Mouse (Mus musculus): Measurements from ENCODE around the gene Lrrc8e. TPM values are rescaled to one million over a fixed set of nuclear protein-coding genes. Genes with fewer than 3 reads are reported as not detected.

Gene Lrrc8e
- total RNA-seq, 2 experiments from 2014 or later, result not detected

DNA sequence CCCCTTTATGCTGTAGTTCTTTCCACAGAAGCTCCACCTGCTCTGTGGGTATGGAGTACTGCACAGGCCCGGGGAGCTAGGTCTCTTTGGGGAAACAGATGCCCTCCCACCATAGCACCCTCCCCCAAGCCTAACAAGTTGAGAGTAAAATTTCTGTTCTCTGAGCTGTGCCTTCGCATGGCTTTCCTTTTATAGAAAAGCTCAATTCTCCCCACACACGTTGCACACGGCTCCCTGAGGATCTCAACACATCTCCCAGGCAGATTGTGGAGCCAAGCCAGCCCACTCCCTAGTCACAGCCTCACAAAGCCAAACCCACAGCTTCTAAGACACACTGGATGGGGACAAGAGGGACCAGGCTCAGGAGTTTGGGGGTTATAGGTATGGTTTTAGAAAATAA is 30.3 kb downstream of the Lrrc8e start:
- DNase-seq (ENCODE audit: low spot score), result no peak

DNA sequence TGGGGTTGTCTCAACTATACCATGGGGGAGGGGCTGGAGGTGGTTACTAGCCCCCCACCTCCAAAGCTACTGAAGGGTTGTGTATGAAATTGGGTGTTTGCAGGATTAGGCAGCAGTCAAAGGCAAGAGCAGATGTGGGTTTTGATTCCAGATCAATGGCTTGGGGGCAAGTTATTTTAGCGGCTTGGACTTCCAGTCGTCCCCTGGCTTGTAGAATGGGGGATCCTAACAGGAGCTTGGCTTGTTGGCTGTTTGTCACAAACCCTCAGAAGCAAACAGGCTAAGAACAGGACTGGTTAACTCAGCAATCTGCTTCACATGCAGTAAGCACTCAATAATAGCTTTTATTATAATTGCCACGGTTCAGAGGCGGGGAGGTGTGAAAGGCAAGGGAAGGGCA is 30.7 kb downstream of the Lrrc8e start:
- DNase-seq (ENCODE audit: low spot score), result no peak

DNA sequence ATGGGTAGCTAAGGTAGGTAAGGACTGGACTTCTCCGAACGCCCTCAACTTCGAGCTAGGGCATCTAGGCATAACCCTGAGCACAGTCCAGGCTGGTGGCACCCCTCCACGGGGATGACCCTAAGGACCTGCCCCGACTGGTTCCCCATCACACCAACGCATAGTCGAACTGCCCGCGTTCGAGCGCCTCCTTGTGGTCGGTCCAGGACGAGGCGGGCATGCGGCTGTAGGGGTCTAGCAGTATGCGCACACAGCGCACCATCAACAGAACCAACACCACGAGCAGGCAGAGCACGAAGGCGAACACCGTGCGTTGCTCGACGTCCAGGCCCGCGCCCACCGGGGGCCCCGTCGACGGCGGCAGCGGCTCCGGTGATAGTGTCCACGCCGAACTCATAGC is 31.6 kb downstream of the Lrrc8e start:
- peak; percentile 39 for DNase-seq (ENCODE audit: low spot score)

DNA sequence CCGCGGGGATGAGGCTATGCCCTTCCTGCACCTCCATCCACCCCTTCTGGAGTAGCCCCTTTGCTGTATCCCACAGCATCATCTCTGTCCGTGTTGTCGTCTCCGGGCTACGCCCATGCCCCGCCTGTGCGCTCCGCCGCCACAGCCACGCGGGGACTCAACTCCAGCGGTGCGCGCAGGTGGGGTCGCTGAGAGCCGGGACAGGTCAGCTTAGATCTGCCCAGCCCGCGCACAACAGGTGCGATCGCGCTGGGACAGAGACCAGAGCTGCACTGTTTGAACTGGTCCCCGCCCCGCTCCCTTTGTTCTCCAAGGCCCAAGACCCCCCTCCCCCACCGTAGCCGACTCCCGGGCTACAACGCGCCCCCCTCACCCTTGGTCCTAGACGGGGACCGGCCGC is 32.1 kb downstream of the Lrrc8e start:
- DNase-seq (ENCODE audit: low spot score), result no peak

DNA sequence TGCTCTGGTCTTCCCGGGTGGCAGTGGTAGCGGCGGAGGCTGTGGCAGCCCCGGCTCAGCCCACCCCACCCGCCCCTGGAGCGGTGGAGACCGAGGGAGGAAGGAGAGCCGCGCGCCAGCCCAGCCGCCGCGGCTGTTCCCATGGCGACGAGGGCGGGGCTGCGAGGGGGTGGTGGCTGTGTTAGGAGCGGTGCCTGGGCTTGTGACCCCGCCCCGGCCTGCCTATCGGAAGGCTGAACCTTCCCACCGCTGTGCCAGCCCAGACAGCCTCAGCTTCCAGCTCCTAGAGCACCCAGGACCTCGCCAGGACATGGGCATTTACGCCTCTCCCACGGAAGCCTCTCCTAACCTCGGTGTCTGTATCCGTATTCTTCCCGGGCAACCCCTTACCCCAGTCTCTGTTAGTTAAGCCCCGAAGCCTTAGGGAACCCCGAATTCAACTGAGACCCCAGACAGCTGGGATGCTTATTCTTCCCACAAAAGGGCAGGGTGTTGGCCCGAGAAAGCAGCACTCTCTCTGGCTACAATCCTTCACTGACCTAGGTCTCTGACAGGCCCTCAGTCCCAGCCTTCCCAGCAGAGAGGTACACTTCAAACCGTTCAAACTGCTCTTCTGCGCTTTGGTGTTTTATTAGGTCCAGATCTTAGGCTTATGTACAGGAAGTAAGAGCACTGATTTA is 32.6 kb downstream of the Lrrc8e start, which contains the start of gene Ctxn1:
Ctxn1 (minus strand) TSS at position 150 of the 680 bp plus-strand sequence.
- peak; percentile 90 for DNase-seq (ENCODE audit: low spot score)

DNA sequence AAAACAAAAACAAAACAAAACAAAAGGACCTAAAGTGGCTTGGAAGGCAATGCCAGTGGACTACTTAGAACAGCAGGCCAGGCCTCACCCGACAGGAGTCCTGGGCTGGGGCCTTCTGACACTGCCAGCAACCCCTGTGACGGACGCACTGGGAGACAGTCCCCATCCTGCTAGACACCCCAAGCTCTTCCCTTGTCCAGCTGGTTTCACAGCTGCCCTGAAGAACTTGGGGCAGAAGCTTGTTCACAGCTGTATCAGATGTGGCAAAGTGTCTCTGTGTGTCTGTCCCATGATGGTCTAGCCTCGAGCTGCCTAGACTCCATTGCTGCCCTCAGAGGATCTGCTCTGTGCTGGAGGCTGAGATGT is 33.2 kb downstream of the Lrrc8e start:
- DNase-seq (ENCODE audit: low spot score), result no peak

DNA sequence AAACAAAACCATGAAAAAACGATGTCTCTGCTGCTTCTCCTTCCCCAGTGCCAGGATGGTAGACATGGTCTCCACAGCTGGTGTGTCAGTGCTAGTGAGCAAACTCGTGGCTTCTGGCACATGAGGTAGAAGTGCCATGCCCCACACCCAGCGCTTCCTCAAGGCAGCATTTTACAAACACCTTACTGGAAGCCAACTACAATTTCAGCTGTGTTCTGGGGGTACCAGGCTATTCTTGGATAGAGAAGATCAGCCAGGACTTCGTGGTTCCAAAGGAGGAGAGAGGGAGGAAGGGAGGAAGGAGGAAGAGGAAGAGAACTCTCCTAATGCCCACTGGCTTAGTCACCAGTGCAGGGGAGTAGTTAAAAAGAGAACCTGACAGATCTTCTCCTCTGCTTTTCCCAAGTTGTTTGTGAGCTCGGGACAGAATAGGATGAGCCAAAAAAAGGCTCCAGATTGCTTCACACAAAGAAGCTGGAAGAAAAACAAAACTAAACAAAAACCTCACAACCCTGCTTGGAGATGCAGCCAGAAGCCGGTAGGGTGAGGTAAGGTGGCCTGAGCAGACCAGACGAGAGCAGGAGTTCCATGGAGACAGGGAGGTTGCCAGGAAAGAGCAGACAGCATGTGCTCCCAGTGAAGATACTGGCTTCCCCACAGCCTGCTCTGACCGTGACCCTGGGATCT is 36.6 kb downstream of the Lrrc8e start:
- no peak for DNase-seq (ENCODE audit: low spot score)

DNA sequence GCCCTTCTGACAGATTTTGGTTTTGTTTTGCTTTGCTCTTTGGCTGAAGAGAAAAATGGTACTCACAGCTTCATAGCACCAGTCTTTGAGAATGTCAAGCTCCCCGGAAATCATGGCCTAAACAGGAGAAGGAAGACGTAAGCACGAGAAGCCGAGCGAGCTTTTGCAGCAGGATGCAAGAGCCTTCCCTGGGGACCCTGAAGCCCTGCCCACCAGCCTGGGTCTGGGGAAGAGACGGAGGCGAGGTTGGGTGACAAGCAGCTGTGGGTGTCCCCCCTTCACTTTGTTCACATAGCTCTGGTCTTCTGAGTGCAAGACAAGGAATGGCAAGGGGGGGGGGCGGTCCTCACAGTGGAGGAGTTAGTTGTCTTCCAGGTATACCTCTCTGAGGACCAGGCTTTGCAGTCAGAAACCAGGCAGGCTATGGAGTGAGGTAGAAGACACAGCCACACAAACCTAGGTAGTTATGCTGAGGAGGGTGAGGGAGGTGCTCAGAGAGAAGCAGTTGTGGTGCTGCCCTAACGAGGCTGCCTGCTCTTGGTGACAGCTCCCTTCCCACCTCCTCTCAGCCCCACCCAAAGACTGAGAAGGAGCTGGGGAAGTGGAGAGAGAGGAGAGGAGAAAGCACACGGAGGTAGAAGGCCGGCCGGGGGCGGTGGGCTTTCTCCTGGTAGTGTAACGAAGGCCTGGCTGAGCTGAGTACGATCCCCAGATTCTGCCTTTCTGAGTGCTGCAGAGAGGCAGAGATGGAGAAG is 38.7 kb downstream of the Lrrc8e start:
- no peak for DNase-seq (ENCODE audit: low spot score)

DNA sequence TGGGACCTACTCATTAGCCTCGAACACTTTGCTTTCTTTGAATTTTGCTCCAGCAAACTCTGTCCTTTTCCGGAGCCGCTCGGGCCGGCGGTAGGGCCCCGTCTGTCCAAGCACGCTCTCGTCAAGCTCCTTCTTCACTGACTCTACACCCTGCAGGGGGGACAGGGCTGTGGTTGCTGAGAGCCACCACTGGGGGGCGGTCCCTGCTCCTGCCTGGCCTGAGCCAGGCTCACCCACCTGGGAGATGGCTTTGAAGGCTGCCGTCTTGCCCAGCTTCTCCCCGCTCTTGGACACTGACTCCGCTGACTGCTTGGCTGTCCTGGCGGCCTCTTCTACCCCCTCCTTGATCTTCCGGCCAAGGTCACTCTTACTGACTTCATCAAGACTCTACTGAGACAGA is 41.0 kb downstream of the Lrrc8e start:
- no peak for DNase-seq (ENCODE audit: low spot score)

DNA sequence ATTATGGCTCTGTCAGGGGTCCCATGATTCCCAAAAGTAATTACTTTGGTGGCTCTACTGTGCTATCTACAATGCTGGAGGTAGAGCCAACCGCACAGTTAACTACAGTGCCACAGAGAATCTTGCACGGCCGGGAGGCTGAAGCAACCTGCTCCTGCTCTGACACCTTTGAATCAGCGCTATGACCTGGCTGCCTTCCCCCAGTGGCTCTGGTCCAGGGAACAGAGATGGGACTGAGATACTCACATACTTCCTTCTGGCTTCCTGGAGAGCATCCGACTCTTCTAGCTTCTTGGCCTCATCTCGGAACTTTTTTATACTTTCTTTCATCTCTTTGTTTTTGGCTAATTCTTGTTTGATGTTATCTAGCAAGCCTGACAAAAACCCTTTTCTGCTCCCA is 43.0 kb downstream of the Lrrc8e start:
- DNase-seq (ENCODE audit: low spot score), result no peak

DNA sequence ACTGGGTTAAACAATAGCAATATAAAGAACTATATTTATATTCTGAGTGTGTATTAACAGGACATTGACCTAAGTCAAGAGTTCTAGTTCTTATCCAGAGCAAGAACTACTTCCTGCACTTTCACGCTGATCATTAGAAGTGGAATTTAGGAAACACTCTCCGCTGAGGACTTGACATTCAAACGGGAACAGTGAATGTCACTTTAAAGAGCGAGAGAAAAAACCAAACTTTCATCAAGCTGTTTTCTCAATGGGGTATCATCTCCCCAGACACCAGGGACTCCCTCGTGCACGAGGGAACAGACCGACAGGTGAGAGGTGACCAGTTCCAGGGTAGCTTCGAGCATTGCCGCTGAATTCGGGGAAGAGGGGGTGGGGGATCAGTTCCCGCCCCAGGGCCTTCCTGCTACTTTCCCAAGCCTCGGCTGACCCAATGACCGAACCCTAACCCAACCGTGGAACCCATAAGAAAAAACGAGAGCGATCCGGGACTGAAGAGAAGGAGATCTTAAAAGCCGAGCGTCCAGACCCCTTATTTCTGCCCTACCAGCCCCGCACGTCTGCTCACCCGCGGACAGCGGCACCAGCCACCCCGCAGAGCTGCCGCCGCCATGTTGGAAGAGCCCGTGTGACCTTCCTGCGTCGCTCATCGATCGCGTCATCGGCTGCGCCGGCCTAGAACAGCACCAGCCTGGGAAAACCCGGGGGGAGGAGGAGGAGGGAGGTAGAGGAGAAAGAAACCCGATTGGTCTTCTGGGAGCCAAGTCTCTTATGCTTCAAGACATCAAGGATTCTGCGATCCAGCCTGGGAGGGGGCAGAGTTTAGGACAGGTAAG is 48.9 kb downstream of the Lrrc8e start, which contains the start of gene Timm44:
Timm44 (minus strand) TSS at position 639 of the 836 bp plus-strand sequence.
- DNase-seq (ENCODE audit: low spot score), result peak; percentile 95

DNA sequence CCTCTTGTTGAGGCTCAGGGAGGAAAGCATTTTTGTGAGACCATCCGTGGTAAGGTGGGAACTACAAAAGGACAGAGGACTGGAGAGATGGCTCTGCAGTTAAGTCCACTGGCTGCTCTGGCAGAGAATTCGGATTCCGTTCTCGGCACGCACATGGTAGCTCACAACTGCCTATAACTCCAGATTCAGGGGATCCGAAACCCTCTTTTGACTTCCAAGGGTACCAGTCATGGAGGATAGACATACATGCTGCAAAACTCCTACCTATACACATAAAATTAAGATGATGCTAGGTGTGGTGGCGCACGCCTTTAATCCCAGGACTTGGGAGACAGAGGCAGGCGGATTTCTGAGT is 49.5 kb downstream of the Lrrc8e start:
- DNase-seq (ENCODE audit: low spot score), result no peak

Other genes with a start within 250 kb of the Lrrc8e start
- gene Cd209f, start 121.0 kb upstream of the Lrrc8e start, total RNA-seq (2021), result 1 to 10 TPM in 1 of 2 experiments, under 1 TPM in 1; 0.91 to 1.6 TPM
- under 1 TPM; 0.25 to 0.62 TPM for gene Cd209g, start 92.7 kb upstream of the Lrrc8e start, total RNA-seq (2021)
- gene Evi5l, start 60.3 kb upstream of the Lrrc8e start, total RNA-seq (2021), result 10 to 100 TPM; 14.8 to 15.5 TPM
- gene Prr36, start 9.4 kb upstream of the Lrrc8e start, total RNA-seq (2021), result not detected
- 10 to 100 TPM; 80.9 to 90.4 TPM for gene Map2k7, start 11.9 kb downstream of the Lrrc8e start, total RNA-seq (2021)
- gene Gm49320, start 12.0 kb downstream of the Lrrc8e start, total RNA-seq (2021), result under 1 TPM in 1 of 2 experiments, not detected in 1; 0.14 TPM
- 1 to 10 TPM; 1.2 to 1.7 TPM for gene Tgfbr3l, start 21.4 kb downstream of the Lrrc8e start, total RNA-seq (2021)
- gene Snapc2, start 26.3 kb downstream of the Lrrc8e start, total RNA-seq (2021), result 10 to 100 TPM; 11.9 to 12.5 TPM
- under 1 TPM; 0.37 to 0.69 TPM for gene Ctxn1, start 32.4 kb downstream of the Lrrc8e start, total RNA-seq (2021)
- gene Timm44, start 49.1 kb downstream of the Lrrc8e start, total RNA-seq (2021), result 10 to 100 TPM; 58.0 to 58.2 TPM
- gene Ccl25, start 98.4 kb downstream of the Lrrc8e start, total RNA-seq (2021), result 1 to 10 TPM; 7.0 to 8.5 TPM
- gene Elavl1, start 98.6 kb downstream of the Lrrc8e start, total RNA-seq (2021), result 10 to 100 TPM; 39.2 to 42.3 TPM